Mouse (Mus musculus) liver, embryonic 11.5 days (tissue): ENCODE results near the gene Thra. TPM values are rescaled to one million over a fixed set of nuclear protein-coding genes. Genes with fewer than 3 reads are reported as not detected.

ENCODE experiments used
- ATAC-seq: fragments of 200-750 bp; cut with Nextera tagmentation; replicated peaks from 2 replicates; pipeline ENCODE4 v1.8.0; 2017; ENCODE audit warnings: moderate number of reproducible peaks, mild to moderate bottlenecking, moderate TSS enrichment, moderate library complexity; ENCODE audit not compliant: low FRiP score
- DNase-seq: peaks from one replicate; pipeline ENCODE4 v3.0.0-alpha.2; 2017; ENCODE audit warnings: low spot score
- H3K27ac ChIP-seq: fragments of 300-500 bp; sonication (generic); 2 replicates; pipeline ENCODE4 v1.5.1; 2014; ENCODE audit warnings: mild to moderate bottlenecking, low read depth, low read length, control low read depth
- H3K27me3 ChIP-seq: fragments of 300-500 bp; sonication (generic); replicated peaks from 2 replicates; pipeline ENCODE4 v1.6.1; 2014; ENCODE audit warnings: low read length, mixed read lengths; ENCODE audit not compliant: control insufficient read depth, insufficient read depth
- H3K36me3 ChIP-seq: fragments of 300-500 bp; sonication (generic); 2 replicates; pipeline ENCODE4 v1.6.1; 2014; ENCODE audit warnings: mild to moderate bottlenecking, low read length, moderate library complexity, mixed read lengths; ENCODE audit not compliant: control insufficient read depth, insufficient read depth
- H3K4me1 ChIP-seq: fragments of 300-500 bp; sonication (generic); replicated peaks from 2 replicates; pipeline ENCODE4 v1.6.1; 2014; ENCODE audit warnings: low read length, mixed read lengths; ENCODE audit not compliant: control insufficient read depth, insufficient read depth
- H3K4me2 ChIP-seq: fragments of 300-500 bp; sonication (generic); 2 replicates; pipeline ENCODE4 v1.6.1; 2014; ENCODE audit warnings: mild to moderate bottlenecking, control low read depth, moderate library complexity
- H3K4me3 ChIP-seq: fragments of 300-500 bp; sonication (generic); 2 replicates; pipeline ENCODE4 v1.5.1; 2014; ENCODE audit warnings: low read depth, low read length, control low read depth
- H3K9ac ChIP-seq: fragments of 300-500 bp; sonication (generic); 2 replicates; pipeline ENCODE4 v1.6.1; 2014; ENCODE audit warnings: low read depth, low read length, control low read depth
- H3K9me3 ChIP-seq: fragments of 300-500 bp; sonication (generic); 2 replicates; pipeline ENCODE4 v1.6.1; 2016; ENCODE audit warnings: low read length, inconsistent platforms, mixed read lengths; ENCODE audit not compliant: control insufficient read depth
- WGBS: fragments of 180-500 bp; shearing (Covaris S2); extraction: QIAGEN DNeasy Blood & Tissue Kit; methylation state at CpG from one replicate; pipeline ENCODE4 v1.1.7; 2014; 5-methylcytosine and 5-hydroxymethylcytosine counted together
- polyA plus RNA-seq: library from polyadenylated mRNA; unstranded; fragments of >200 nt; fragmentation: Nextera tagmentation; extraction: Ambion mirVana; gene quantifications from 2 replicates; pipeline ENCODE4 v1.2.1, GENCODE M21; 2014

Gene Thra
- polyA plus RNA-seq, 1 experiment from 2014 or later, result 31.6 TPM

GRCm38 (mm10) chr11:98775348-98776051 lies 35.1 kb downstream of the Thra start:
- ATAC-seq, result peak; percentile 51
- H3K36me3 ChIP-seq, result 0 out of 2 replicates have a peak, but pooled peaks cover 2% of the 10 kb centered on the region
- no peaks in the 10 kb centered on the region for H3K9me3 ChIP-seq
- H3K4me1 ChIP-seq, result peaks cover 58% of the 10 kb centered on the region
- peak overlapping the region; percentile 65 for H3K27ac ChIP-seq
- 6% methylated on average over 15 of the region's 15 CpGs for WGBS
- H3K4me2 ChIP-seq, result peak overlapping the region; percentile 81
- peak; percentile 92 for DNase-seq
- H3K9ac ChIP-seq, result peak overlapping the region; percentile 54
- H3K4me3 ChIP-seq, result peak overlapping the region; percentile 50
- no peaks in the 10 kb centered on the region for H3K27me3 ChIP-seq

- 38% methylated on average over 12 of the region's 12 CpGs for WGBS
- peak overlapping the region; percentile 65 for H3K27ac ChIP-seq
- H3K9ac ChIP-seq, result peak overlapping the region; percentile 49
- peak overlapping the region; percentile 81 for H3K4me2 ChIP-seq
- DNase-seq (no peak), ATAC-seq (no peak)
- no peaks in the 10 kb centered on the region for H3K27me3 ChIP-seq
- H3K4me3 ChIP-seq, result peak overlapping the region; percentile 50
- 0 out of 2 replicates have a peak, but pooled peaks cover 2% of the 10 kb centered on the region for H3K36me3 ChIP-seq
- H3K4me1 ChIP-seq, result peaks cover 58% of the 10 kb centered on the region
- H3K9me3 ChIP-seq, result no peaks in the 10 kb centered on the region
Observed at GRCm38 (mm10) chr11:98776052-98776764, 35.8 kb downstream of the Thra start.

- DNase-seq (no peak), ATAC-seq (no peak; the same call in 1 of the 2 replicates)
- no peaks in the 10 kb centered on the region for H3K27me3 ChIP-seq
- H3K27ac ChIP-seq, result peak overlapping the region; percentile 65
- no peak overlapping the region for H3K4me3 ChIP-seq
- no peaks in the 10 kb centered on the region for H3K9me3 ChIP-seq
- peak overlapping the region; percentile 32; the same call in 1 of the 2 replicates for H3K9ac ChIP-seq
- no peaks in the 10 kb centered on the region for H3K36me3 ChIP-seq
- peaks cover 60% of the 10 kb centered on the region for H3K4me1 ChIP-seq
- 6% methylated on average over 9 of the region's 9 CpGs for WGBS
- peak overlapping the region; percentile 81 for H3K4me2 ChIP-seq
Observed at GRCm38 (mm10) chr11:98776843-98777590, 36.6 kb downstream of the Thra start.

DNA sequence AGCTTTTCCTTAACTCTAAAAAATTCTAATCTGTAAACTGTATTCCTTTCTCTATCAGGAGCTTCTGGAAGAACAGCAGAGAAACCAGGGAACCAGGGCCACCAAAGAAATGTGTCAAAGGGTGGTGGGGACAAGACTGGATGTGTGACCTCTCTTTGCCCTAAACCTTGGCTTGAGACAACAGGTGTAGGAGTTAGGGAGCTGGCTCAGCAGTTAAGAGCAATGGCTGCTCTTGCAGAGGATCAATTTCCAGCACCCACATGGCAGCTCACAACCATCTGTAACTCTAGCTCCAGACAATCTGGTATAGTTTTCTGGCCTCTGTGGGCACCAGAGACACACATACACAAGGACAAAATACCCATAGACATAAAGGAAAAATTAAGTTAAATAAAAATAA lies 37.5 kb downstream of the Thra start:
- peaks cover 60% of the 10 kb centered on the region for H3K4me1 ChIP-seq
- DNase-seq (no peak), ATAC-seq (no peak)
- no peaks in the 10 kb centered on the region for H3K27me3 ChIP-seq
- peak overlapping the region; percentile 33; the same call in 1 of the 2 replicates for H3K27ac ChIP-seq
- no peaks in the 10 kb centered on the region for H3K36me3 ChIP-seq
- no peak overlapping the region for H3K4me3 ChIP-seq
- no peak overlapping the region for H3K9ac ChIP-seq
- no peaks in the 10 kb centered on the region for H3K9me3 ChIP-seq
- no peak overlapping the region for H3K4me2 ChIP-seq

- Histone ChIP-seq H3K36me3 (no peaks in the 10 kb centered on the region), H3K27me3 (no peaks in the 10 kb centered on the region), H3K4me2 (peak overlapping the region; percentile 84), H3K9ac (no peak overlapping the region), H3K27ac (peak overlapping the region; percentile 93), H3K9me3 (no peaks in the 10 kb centered on the region), H3K4me3 (no peak overlapping the region), H3K4me1 (peaks cover 58% of the 10 kb centered on the region)
- WGBS, result 26% methylated on average over 14 of the region's 14 CpGs
- ATAC-seq (no peak), DNase-seq (no peak)
Observed at GRCm38 (mm10) chr11:98781851-98782512, 41.5 kb downstream of the Thra start.

GRCm38 (mm10) chr11:98782651-98783235 lies 42.3 kb downstream of the Thra start:
- Histone ChIP-seq H3K4me2 (peak overlapping the region; percentile 84), H3K4me1 (peaks cover 55% of the 10 kb centered on the region), H3K36me3 (no peaks in the 10 kb centered on the region), H3K9me3 (no peaks in the 10 kb centered on the region), H3K4me3 (peak overlapping the region; percentile 54), H3K27ac (peak overlapping the region; percentile 93), H3K9ac (peak overlapping the region; percentile 76), H3K27me3 (no peaks in the 10 kb centered on the region)
- ATAC-seq, result no peak
- 8% methylated on average over 17 of the region's 17 CpGs for WGBS
- no peak for DNase-seq

GRCm38 (mm10) chr11:98783236-98783696 lies 42.8 kb downstream of the Thra start:
- Histone ChIP-seq H3K4me3 (peak overlapping the region; percentile 54), H3K27me3 (no peaks in the 10 kb centered on the region), H3K9me3 (no peaks in the 10 kb centered on the region), H3K9ac (peak overlapping the region; percentile 76), H3K4me1 (peaks cover 57% of the 10 kb centered on the region), H3K36me3 (no peaks in the 10 kb centered on the region), H3K27ac (peak overlapping the region; percentile 93), H3K4me2 (peak overlapping the region; percentile 84)
- 1% methylated on average over 20 of the region's 20 CpGs for WGBS
- ATAC-seq (peak; percentile 73), DNase-seq (peak; percentile 83)

- no peak for ATAC-seq
- WGBS, result 68% methylated on average over 4 of the region's 4 CpGs
- H3K9ac ChIP-seq, result no peak overlapping the region
- no peaks in the 10 kb centered on the region for H3K9me3 ChIP-seq
- no peaks in the 10 kb centered on the region for H3K27me3 ChIP-seq
- H3K4me2 ChIP-seq, result peak overlapping the region; percentile 84
- DNase-seq, result no peak
- H3K4me3 ChIP-seq, result no peak overlapping the region
- H3K4me1 ChIP-seq, result peaks cover 60% of the 10 kb centered on the region
- no peaks in the 10 kb centered on the region for H3K36me3 ChIP-seq
- H3K27ac ChIP-seq, result no peak overlapping the region; the same call in 1 of the 2 replicates
Observed at GRCm38 (mm10) chr11:98784139-98784538, 43.7 kb downstream of the Thra start.
